Mouse (Mus musculus): ENCODE results near the gene Klf1.
A peak's percentile ranks its signal among the peaks of the same experiment; 100 is the strongest.

The Klf1 gene

DNA sequence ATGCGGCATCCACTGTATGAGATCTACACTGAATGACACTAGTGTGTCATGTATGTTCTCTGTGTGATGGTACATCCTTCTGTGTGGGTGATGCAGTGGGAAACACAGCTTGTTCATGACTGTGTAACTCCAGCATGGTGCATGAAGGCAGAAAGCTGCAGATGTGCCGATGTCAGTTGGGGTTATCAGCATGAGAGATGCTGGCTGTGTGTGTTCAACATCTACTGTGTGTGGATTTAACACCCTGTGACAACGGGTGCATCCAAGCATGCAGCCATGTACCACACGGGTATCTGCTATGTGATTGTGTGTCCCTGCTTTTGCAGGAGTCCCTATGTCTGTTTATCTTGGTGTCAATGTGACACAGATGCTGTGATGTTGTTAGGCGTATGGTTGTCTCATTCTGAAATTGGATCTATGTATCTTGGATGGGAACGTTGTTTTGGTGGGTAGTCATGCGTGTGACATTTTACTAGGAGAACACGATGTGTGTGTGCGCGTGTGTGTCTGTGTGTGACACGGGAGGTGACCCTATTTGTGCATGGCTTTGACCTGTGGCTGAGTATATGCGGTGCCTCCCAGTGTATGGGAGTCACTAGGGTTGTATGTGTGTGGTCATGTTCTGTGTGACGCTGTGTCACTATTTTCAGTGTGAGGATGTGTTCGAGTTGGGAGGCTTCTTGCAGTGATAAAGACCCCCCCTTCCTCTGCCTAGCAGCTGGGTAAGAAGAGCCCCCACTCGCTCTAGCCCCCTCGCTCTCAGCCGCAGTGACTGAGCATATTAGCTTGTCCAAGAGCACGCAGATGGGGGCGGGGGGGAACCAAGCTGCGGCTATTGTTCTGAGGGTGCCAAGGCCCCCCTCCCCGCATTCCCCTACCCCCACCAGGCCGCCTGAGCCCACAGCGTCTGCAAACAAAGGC is 34.6 kb downstream of the Klf1 start:
- DNase-seq (ENCODE audit: low spot score): no peak

DNA sequence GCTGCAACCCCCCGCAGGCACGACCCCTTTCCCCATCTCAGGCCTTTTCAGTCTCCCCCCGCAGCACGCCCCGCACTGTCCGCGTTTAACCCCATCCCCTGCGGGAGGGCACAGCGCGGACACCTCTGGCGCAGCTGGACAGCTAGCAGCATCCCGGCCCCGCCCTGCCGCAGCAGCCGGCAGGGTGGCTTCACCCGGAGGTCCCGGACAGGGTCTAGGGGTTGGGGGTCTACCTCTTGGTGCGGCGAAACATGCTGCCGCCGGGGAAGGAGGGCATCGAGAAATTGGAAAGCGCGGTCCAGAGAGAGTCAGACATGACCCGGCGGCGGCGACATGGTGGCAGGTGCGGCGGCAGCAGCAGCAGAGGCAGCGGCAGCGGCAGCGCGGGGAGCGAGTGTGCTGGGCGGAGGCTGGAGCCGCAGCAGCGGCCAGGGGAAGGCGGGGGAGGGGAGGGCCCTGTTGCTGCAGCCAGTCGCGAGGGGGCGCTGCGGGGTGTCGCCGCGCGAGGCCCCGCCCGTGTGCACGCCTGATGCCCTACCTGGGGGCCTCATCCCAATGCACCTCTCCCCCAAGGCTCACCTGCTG is 35.3 kb downstream of the Klf1 start, which contains the start of gene Mast1:
Gene Mast1, minus strand, starts transcription at position 398 of the 585 bp plus-strand sequence.
- DNase-seq (ENCODE audit: low spot score): no peak

DNA sequence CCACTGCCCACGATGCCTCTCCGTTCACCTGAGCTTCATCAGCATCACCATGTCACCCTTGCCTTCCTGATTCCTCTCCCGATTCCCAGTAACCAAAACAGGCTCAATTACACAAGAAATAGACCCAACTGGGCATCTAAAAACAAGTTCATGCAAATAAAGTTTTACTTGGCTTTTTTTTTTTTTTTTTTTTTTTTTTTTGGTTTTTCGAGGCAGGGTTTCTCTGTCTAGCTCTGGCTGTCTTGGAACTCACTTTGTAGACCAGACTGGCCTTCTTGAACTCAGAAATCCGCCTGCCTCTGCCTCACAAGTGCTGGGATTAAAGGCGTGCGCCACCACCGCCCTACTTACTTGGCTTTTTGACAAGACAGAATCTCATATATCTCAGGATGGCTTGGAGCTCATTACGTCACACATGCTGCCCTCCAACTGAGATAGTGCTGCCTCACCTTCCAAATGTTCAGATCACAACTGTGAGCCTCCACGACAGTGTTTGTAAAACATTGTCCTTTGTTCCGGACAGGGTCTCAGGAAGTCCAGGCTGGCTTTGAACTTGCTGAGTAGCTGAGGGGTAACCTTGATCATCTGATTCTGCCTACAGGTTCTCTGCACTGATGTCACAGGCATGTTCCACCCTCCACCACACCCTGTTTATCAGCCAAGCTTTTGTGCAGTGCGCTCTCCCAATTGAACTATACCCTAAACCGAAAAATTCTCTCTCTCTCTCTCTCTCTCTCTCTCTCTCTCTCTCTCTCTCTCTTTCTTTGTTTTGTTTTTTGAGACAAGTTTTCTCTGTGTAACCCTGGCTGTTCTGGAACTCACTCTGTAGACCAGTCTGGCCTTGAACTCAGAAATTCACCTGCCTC is 36.1 kb downstream of the Klf1 start:
- no peak for DNase-seq (ENCODE audit: low spot score)

DNA sequence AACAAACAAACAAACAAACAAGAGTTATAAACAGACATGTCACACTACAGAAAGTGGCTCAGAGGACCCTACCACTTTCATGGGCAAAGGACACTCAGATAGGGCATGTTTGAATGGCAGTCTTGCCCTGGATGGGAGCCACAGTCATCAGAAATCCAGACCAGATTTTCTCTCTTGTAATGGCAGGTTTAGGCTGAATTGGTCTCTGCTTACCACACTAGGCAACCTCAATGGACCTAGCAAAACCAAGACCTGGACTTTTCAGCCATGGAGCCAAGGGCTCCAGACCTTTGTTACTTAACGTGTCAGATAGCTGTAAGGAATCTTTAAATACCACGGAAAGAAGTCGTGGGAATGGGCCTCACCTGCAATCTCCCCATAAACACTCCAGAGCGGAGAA is 42.0 kb downstream of the Klf1 start:
- no peak for DNase-seq (ENCODE audit: low spot score)

DNA sequence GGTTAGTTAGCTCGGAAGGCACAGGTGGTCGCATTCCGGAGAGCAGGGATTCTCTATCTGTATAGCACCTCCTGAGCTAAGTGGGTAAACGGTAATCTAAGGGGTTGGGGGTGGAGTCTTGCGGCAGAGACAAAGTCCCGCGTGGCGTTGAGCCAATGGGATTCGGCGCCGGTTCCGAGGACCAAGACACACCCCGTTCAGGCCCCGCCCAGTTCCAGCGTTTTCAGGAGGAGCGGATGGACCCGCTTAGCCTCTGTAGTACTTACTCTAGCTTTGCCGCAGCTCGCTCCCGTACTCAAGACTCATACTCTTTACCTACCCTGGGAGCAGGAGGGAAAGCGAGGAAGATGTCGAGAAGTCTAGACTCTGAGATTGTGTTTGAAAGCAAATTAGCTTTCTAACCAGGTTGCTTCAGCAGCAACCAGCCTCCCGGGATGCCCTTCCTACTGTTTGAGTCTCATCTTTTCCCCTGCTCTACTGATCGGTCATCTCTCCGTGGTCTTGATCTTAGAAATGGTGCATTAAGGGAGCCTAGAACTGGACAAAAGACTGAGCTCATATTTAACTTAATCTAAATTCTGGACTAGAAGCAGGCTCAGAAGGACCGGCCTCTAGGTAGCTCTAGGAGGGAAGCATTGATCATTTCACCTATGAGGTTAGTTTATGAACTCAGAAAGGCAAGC is 42.9 kb downstream of the Klf1 start:
- no peak for DNase-seq (ENCODE audit: low spot score)

DNA sequence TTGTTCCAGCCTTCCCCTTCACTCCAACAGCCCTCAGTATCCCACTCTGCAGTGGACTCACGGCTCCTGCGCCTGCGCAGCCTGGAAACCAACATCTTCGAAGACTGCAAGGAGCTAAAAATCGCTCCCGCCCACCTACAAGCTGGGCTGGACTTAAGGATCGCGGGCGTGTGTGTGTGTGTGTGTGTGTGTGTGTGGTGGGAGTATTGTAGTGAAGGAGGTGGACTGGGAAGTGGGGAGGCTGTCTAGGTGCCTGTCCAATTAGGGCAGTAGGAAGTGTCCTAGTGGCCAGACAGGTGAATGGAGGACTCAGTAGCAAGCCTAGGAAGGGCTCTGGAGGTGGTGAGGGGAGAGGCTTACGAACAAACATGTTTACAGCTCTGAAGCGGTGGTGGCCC is 43.5 kb downstream of the Klf1 start:
- no peak for DNase-seq (ENCODE audit: low spot score)

DNA sequence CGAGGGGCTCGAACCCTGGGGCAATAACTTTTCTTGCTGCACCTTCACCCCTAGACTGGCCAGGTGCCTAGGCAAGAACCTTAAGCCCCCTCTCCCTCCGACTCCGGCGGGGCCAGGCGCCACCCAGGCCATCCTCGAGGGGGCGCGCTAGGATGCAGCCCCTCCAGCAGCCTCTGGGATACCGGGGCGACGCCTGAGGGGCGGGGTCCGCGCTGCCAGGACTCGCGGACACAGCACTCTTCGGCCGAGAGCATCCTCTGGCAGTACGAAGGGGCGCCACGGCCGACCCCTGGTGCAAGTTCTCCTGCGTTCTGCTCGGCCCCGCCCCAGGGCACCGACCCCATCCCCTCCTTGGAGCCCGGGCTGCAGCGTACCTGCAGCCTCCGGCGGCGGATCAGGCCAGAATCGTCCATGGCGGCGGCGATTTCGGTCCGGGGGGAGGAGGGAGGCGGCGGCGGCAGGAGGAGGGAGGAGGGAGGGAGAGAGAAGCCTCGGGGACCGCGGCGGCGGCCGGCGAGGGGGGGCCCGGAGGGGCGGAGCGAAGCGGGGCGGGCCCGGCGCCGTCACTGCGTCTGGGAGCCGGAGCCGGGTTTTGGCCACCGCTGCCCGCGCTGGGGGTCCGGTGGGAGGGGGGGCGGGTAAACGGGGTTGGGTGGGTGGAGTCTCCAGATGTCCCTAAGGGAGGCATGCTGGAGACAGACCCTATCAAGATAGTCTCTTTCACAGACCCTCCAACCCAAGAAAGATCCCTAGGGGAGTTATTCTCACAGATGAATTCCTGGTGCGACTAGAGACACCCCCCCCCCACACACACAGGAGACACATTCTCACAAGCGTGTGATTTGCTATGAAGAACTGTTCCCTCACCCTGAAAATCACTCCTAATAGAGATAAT is 44.2 kb downstream of the Klf1 start:
- DNase-seq (ENCODE audit: low spot score): no peak

DNA sequence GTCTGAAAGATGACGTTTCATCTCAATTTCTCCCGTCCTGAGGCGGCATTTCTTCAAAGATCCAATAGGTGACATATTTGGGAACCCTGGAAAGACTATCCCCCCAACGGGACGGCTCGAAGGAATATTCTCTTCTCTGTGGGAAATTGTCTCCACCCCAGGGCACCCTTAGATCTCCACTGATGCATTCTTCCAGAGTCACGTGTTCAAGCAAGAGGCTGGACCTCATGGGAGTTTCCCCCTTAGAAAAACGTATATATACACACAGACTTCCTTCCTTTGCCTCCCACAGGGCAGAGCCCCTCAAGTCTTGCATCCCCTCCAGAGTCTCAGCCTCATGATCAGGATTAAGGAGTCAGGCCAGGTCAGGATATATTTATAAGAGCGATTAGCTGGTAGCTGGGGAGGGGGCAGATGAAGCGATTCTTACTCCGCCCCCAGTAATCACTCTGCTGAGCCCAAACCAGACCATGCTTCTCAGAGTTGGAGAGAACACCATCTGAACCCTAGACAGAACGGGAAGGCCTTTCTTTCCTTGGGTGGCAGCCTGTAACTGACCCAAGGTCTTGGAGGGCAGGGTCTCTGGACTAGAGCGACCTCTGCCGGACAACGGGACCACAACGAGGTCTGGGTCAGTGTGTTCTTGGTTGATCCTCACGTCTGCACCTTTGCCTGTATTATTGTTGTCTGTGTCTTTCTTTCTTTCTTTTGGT is 45.0 kb downstream of the Klf1 start, which contains the start of gene Rtbdn:
Gene Rtbdn, plus strand, starts transcription at position 464 of the 713 bp plus-strand sequence.
- DNase-seq (ENCODE audit: low spot score): no peak

DNA sequence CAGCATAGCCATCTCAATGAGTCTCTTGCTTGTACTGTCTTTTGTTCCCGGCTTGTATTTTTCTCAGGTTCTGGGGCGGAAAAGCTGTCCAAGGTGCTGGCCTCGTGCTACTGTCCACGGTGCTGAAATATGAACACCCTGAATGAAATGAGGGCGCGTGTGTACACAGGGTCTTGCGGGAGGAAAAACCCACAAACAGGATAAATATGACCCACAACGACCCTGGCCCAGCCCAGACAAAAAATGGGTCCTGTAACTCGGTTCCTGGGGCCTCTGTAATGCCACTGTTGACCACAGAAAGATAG is 45.5 kb downstream of the Klf1 start:
- DNase-seq (ENCODE audit: low spot score): peak; percentile 74

DNA sequence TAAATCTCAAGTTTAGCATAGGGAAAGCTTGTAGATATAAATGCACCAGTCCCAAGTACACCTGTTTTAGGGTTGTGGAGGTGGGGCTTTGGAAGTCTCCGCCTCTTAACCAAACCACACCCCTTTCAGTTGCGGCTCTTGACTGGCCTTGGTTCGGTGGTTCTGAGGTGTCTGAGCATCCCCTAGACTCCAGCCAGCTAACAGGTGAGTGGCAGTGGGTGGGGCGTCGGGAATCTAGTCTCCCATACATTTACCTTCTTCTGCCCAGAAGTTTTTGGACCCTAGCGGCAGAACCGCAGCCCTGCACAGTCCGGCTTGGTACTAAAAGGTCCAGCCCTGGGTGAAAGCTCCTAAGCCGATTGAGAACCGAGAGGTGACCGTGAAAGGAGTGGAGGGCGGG is 48.0 kb downstream of the Klf1 start:
- DNase-seq (ENCODE audit: low spot score): no peak

DNA sequence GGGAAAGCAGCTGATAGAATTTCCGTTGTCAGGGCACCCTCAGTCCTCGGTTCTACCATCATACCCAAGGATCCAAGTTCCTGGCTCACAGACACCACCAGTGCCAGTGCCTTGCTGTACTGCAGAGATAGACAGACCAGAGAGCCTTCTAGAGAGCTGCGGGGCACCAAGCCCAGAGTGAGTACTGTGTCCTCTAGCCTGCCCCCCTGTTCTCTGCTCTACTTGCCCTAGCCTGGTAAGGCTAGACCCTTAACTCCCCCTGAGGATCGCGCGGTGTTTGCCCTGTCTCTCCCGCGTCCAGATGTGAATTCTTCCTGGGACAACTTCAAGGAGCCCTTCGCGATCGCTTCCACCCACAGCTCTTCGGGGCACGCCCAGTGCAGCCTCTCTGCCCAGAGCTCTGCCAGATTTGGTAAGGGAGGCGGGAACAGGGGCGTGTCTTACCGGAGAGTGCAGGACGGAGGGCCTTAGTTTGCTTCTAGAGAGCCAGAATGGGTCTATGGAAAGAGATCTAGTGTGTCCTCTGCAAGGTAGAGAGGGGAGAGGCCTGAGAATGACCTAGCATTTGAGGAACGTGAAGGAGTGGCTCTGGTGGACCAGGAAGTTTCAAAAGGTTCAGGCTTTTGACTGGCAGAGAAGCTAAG is 51.0 kb downstream of the Klf1 start:
- no peak for DNase-seq (ENCODE audit: low spot score)
